Mouse (Mus musculus) testis, adult 2 months (tissue): ENCODE results near the gene Ccnq.

Experiments used
- CTCF ChIP-seq: fragments of 200-500 bp; IDR thresholded peaks from 2 replicates; pipeline ENCODE4 v1.5.1; 2012; ENCODE audit warnings: low read depth, mild to moderate bottlenecking, inconsistent platforms, low read length, moderate library complexity; ENCODE audit not compliant: control insufficient read depth, insufficient read depth, insufficient replicate concordance
- POLR2A ChIP-seq: fragments of 200-500 bp; IDR thresholded peaks from 2 replicates; pipeline ENCODE4 v1.6.1; 2012; ENCODE audit warnings: low read depth, mild to moderate bottlenecking, inconsistent platforms, low read length, moderate library complexity; ENCODE audit not compliant: control insufficient read depth

- TF ChIP-seq POLR2A (no peak), CTCF (no peak)
These were observed 18.9 kb downstream of the Ccnq start for GRCm38 (mm10) chr11:78732619-78733018.
